Mouse (Mus musculus) stomach, embryonic 15.5 days (tissue): ENCODE results near the gene Serac1. TPM values are rescaled to one million over a fixed set of nuclear protein-coding genes. Genes with fewer than 3 reads are reported as not detected.

Experiments
- ATAC-seq: fragments of 200-750 bp; cut with Nextera tagmentation; 2 replicates; pipeline ENCODE4 v1.8.0; 2017; ENCODE audit warnings: low read depth, moderate number of reproducible peaks, moderate TSS enrichment; ENCODE audit not compliant: insufficient read depth, low FRiP score
- H3K27ac ChIP-seq: fragments of 300-500 bp; sonication (generic); 2 replicates; pipeline ENCODE4 v1.5.1; 2015; ENCODE audit warnings: mild to moderate bottlenecking, inconsistent platforms
- H3K27me3 ChIP-seq: fragments of 300-500 bp; sonication (generic); replicated peaks from 2 replicates; pipeline ENCODE4 v1.6.1; 2015; ENCODE audit warnings: inconsistent platforms
- H3K36me3 ChIP-seq: fragments of 300-500 bp; sonication (generic); 2 replicates; pipeline ENCODE4 v1.6.1; 2015; ENCODE audit warnings: inconsistent platforms
- H3K4me1 ChIP-seq: fragments of 300-500 bp; sonication (generic); 2 replicates; pipeline ENCODE4 v1.6.1; 2015; ENCODE audit warnings: inconsistent platforms
- H3K4me2 ChIP-seq: fragments of 300-500 bp; sonication (generic); 2 replicates; pipeline ENCODE4 v1.6.1; 2015; ENCODE audit warnings: mild to moderate bottlenecking, inconsistent platforms
- H3K4me3 ChIP-seq: fragments of 300-500 bp; sonication (generic); replicated peaks from 2 replicates; pipeline ENCODE4 v1.5.1; 2015; ENCODE audit warnings: inconsistent platforms
- H3K9ac ChIP-seq: fragments of 300-500 bp; sonication (generic); 2 replicates; pipeline ENCODE4 v1.6.1; 2015; ENCODE audit warnings: inconsistent platforms
- H3K9me3 ChIP-seq: fragments of 300-500 bp; sonication (generic); 2 replicates; pipeline ENCODE4 v1.6.1; 2016; ENCODE audit warnings: inconsistent platforms
- WGBS: fragments of 180-500 bp; shearing (Covaris S2); methylation state at CpG from one replicate; pipeline ENCODE4 v1.1.7; 2015; 5-methylcytosine and 5-hydroxymethylcytosine counted together
- polyA plus RNA-seq: library from polyadenylated mRNA; unstranded; fragments of >200 nt; fragmentation: Nextera tagmentation; extraction: Ambion mirVana; gene quantifications from 2 replicates; pipeline ENCODE4 v1.2.1, GENCODE M21; 2015

The Serac1 gene
- polyA plus RNA-seq, 1 experiment from 2014 or later, result 4.5 TPM

GRCm38 (mm10) chr17:6107015-6107601 lies 27.6 kb upstream of the Serac1 start:
- Histone ChIP-seq H3K4me3 (peak overlapping the region; percentile 91), H3K4me1 (peaks cover 3% of the 10 kb centered on the region; the same call in 1 of the 2 replicates), H3K9ac (peak overlapping the region; percentile 88), H3K4me2 (peak overlapping the region; percentile 57), H3K36me3 (no peaks in the 10 kb centered on the region), H3K9me3 (no peaks in the 10 kb centered on the region), H3K27ac (peak overlapping the region; percentile 92), H3K27me3 (no peaks in the 10 kb centered on the region)
- peak; percentile 19; the same call in 1 of the 2 replicates for ATAC-seq
- 0% methylated on average over 42 of the region's 50 CpGs for WGBS

GRCm38 (mm10) chr17:6106361-6107014 lies 26.9 kb upstream of the Serac1 start, which contains the start of gene Tulp4:
Gene Tulp4, plus strand, starts transcription at chr17:6106437.
- Histone ChIP-seq H3K9ac (peak within 1 kb of the TSS; percentile 88), H3K9me3 (no peaks in the 10 kb centered on the region), H3K4me1 (peaks cover 3% of the 10 kb centered on the region; the same call in 1 of the 2 replicates), H3K4me3 (peak within 1 kb of the TSS; percentile 91), H3K36me3 (no peaks in the 10 kb centered on the region), H3K4me2 (peak within 1 kb of the TSS; percentile 57), H3K27ac (peak within 1 kb of the TSS; percentile 92), H3K27me3 (no peaks in the 10 kb centered on the region)
- WGBS, result under 1% methylated on average over 53 of the region's 76 CpGs
- peak; percentile 95 for ATAC-seq

- Histone ChIP-seq H3K27me3 (no peaks in the 10 kb centered on the region), H3K36me3 (no peaks in the 10 kb centered on the region), H3K4me3 (no peak overlapping the region), H3K9ac (no peak overlapping the region), H3K27ac (no peak overlapping the region), H3K9me3 (no peaks in the 10 kb centered on the region), H3K4me2 (no peak overlapping the region), H3K4me1 (peaks cover 3% of the 10 kb centered on the region; the same call in 1 of the 2 replicates)
- WGBS, result 78% methylated on average over 6 of the region's 6 CpGs
- ATAC-seq, result no peak
Measured at GRCm38 (mm10) chr17:6103566-6103965, 24.0 kb upstream of the Serac1 start.

- H3K4me3 ChIP-seq, result no peak overlapping the region
- H3K9me3 ChIP-seq, result no peaks in the 10 kb centered on the region
- H3K27me3 ChIP-seq, result no peaks in the 10 kb centered on the region
- H3K36me3 ChIP-seq, result no peaks in the 10 kb centered on the region
- no peak for ATAC-seq
- H3K27ac ChIP-seq, result no peak overlapping the region
- no peaks in the 10 kb centered on the region for H3K4me1 ChIP-seq
- no peak overlapping the region for H3K9ac ChIP-seq
- no peak overlapping the region for H3K4me2 ChIP-seq
- 89% methylated on average over 3 of the region's 3 CpGs for WGBS
Measured at GRCm38 (mm10) chr17:6102287-6102686, 22.7 kb upstream of the Serac1 start.

GRCm38 (mm10) chr17:6097884-6098283 lies 18.3 kb upstream of the Serac1 start:
- no peak for ATAC-seq
- H3K36me3 ChIP-seq, result no peaks in the 10 kb centered on the region
- no peaks in the 10 kb centered on the region for H3K27me3 ChIP-seq
- H3K4me2 ChIP-seq, result no peak overlapping the region
- WGBS, result 33% methylated on average over 4 of the region's 4 CpGs
- no peak overlapping the region for H3K27ac ChIP-seq
- no peaks in the 10 kb centered on the region for H3K9me3 ChIP-seq
- H3K4me1 ChIP-seq, result no peaks in the 10 kb centered on the region
- H3K9ac ChIP-seq, result no peak overlapping the region
- H3K4me3 ChIP-seq, result no peak overlapping the region

GRCm38 (mm10) chr17:6095579-6095978 lies 16.0 kb upstream of the Serac1 start:
- H3K9me3 ChIP-seq, result no peaks in the 10 kb centered on the region
- H3K4me3 ChIP-seq, result no peak overlapping the region
- no peak overlapping the region for H3K9ac ChIP-seq
- H3K27ac ChIP-seq, result no peak overlapping the region
- no peaks in the 10 kb centered on the region for H3K4me1 ChIP-seq
- no peaks in the 10 kb centered on the region for H3K36me3 ChIP-seq
- no peaks in the 10 kb centered on the region for H3K27me3 ChIP-seq
- H3K4me2 ChIP-seq, result no peak overlapping the region
- ATAC-seq, result no peak

- H3K4me3 ChIP-seq, result no peak overlapping the region
- no peak for ATAC-seq
Measured at GRCm38 (mm10) chr17:6091604-6092003, 12.1 kb upstream of the Serac1 start.

GRCm38 (mm10) chr17:6083323-6083890 lies 3.9 kb upstream of the Serac1 start:
- Histone ChIP-seq H3K9ac (no peak overlapping the region), H3K27me3 (no peaks in the 10 kb centered on the region), H3K36me3 (peaks cover 2% of the 10 kb centered on the region; the same call in 1 of the 2 replicates), H3K4me1 (no peaks in the 10 kb centered on the region), H3K4me3 (no peak overlapping the region), H3K9me3 (no peaks in the 10 kb centered on the region), H3K27ac (no peak overlapping the region), H3K4me2 (no peak overlapping the region)
- WGBS, result 81% methylated on average over 5 of the region's 5 CpGs
- no peak for ATAC-seq

More at GRCm38 (mm10) chr17:6091604-6092003, 12.1 kb upstream of the Serac1 start:
- WGBS, result 81% methylated on average over 6 of the region's 6 CpGs
- Histone ChIP-seq H3K27ac (no peak overlapping the region), H3K9me3 (no peaks in the 10 kb centered on the region), H3K9ac (no peak overlapping the region), H3K4me2 (no peak overlapping the region), H3K4me1 (no peaks in the 10 kb centered on the region), H3K27me3 (no peaks in the 10 kb centered on the region), H3K36me3 (no peaks in the 10 kb centered on the region)

GRCm38 (mm10) chr17:6073405-6073804 lies 6.1 kb downstream of the Serac1 start:
- Histone ChIP-seq H3K36me3 (no peaks in the 10 kb centered on the region; the same call in 1 of the 2 replicates), H3K4me3 (no peak overlapping the region), H3K27me3 (no peaks in the 10 kb centered on the region), H3K27ac (no peak overlapping the region), H3K4me1 (no peaks in the 10 kb centered on the region), H3K9me3 (no peaks in the 10 kb centered on the region), H3K9ac (no peak overlapping the region), H3K4me2 (no peak overlapping the region)
- WGBS, result 73% methylated on average over 7 of the region's 7 CpGs
- ATAC-seq, result no peak

- Histone ChIP-seq H3K9ac (no peak overlapping the region), H3K36me3 (peaks cover 16% of the 10 kb centered on the region)
- WGBS, result 87% methylated on average over 6 of the region's 6 CpGs
Measured at GRCm38 (mm10) chr17:6069866-6070265, 9.7 kb downstream of the Serac1 start.

GRCm38 (mm10) chr17:6067613-6068012 lies 11.9 kb downstream of the Serac1 start:
- no peak overlapping the region for H3K4me2 ChIP-seq
- H3K27me3 ChIP-seq, result no peaks in the 10 kb centered on the region
- no peak overlapping the region for H3K4me3 ChIP-seq
- H3K4me1 ChIP-seq, result no peaks in the 10 kb centered on the region
- H3K36me3 ChIP-seq, result peaks cover 25% of the 10 kb centered on the region
- no peaks in the 10 kb centered on the region for H3K9me3 ChIP-seq
- no peak for ATAC-seq
- WGBS, result 92% methylated on average over 7 of the region's 7 CpGs
- H3K9ac ChIP-seq, result no peak overlapping the region
- no peak overlapping the region for H3K27ac ChIP-seq

More at GRCm38 (mm10) chr17:6069866-6070265, 9.7 kb downstream of the Serac1 start:
- Histone ChIP-seq H3K27ac (no peak overlapping the region), H3K4me2 (no peak overlapping the region), H3K4me1 (no peaks in the 10 kb centered on the region), H3K27me3 (no peaks in the 10 kb centered on the region), H3K9me3 (no peaks in the 10 kb centered on the region), H3K4me3 (no peak overlapping the region)
- no peak for ATAC-seq

GRCm38 (mm10) chr17:6066021-6066420 lies 13.5 kb downstream of the Serac1 start:
- H3K27me3 ChIP-seq, result no peaks in the 10 kb centered on the region
- H3K27ac ChIP-seq, result no peak overlapping the region
- H3K4me1 ChIP-seq, result no peaks in the 10 kb centered on the region
- H3K9me3 ChIP-seq, result no peaks in the 10 kb centered on the region
- 83% methylated on average over 2 of the region's 2 CpGs for WGBS
- ATAC-seq, result no peak
- H3K4me3 ChIP-seq, result no peak overlapping the region
- H3K9ac ChIP-seq, result no peak overlapping the region
- peaks cover 25% of the 10 kb centered on the region for H3K36me3 ChIP-seq
- H3K4me2 ChIP-seq, result no peak overlapping the region
